Mouse (Mus musculus): Measurements from ENCODE around the gene Fads6. TPM values are rescaled to one million over a fixed set of nuclear protein-coding genes. Genes with fewer than 3 reads are reported as not detected.

Gene Fads6
- polyA plus RNA-seq, 2 experiments = 0.35 TPM; not detected in 1

DNA sequence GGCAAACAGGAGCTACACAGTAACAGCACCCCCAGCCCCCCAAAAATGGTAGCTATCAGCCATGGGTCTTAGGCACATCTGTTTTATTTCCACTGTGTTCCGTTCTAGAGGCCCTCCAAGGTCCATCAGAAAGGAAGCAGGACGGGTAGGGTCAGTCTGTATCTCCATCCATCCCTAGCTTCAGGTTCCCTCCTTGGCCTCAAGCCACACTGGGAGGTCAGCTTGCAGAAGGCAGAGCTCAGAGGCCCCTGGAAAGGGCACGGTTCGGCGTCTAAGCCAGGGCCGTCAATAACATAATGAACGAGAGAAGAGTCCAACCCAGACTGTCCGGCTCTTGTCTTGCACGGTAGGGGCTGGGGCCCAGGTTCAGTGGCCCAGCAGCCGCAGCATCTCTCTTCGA lies 29.5 kb downstream of the Fads6 start:
- WGBS = 84% methylated on average over 11 of the region's 11 CpGs
- DNase-seq (ENCODE audit: low spot score) = no peak
- peaks cover 17% of the 10 kb centered on the region for H3K36me3 ChIP-seq (ENCODE audit: control insufficient read depth, insufficient read depth, low read length)
- peaks cover 57% of the 10 kb centered on the region for H3K27me3 ChIP-seq (ENCODE audit: control insufficient read depth, insufficient read depth, low read length)
- H3K9me3 ChIP-seq (ENCODE audit: control insufficient read depth, low read length) = no peaks in the 10 kb centered on the region
- no peak for TF ChIP-seq POLR2A (IDR thresholded peaks at IDR 0.05; ENCODE audit: borderline replicate concordance, extremely low read depth, insufficient read depth, insufficient read length)
- no peak overlapping the region for H3K27ac ChIP-seq (replicated peaks; ENCODE audit: low read depth, low read length)
- H3K9ac ChIP-seq (ENCODE audit: low read depth, low read length, severe bottlenecking) = no peak overlapping the region
- H3K4me1 ChIP-seq (ENCODE audit: control insufficient read depth, insufficient read depth, low read length) = peaks cover 10% of the 10 kb centered on the region
- H3K4me2 ChIP-seq (replicated peaks; ENCODE audit: low read depth, low read length, severe bottlenecking) = no peak overlapping the region
- no peak for ATAC-seq (ENCODE audit: low FRiP score, low read depth)
- H3K4me3 ChIP-seq (replicated peaks; ENCODE audit: low read length) = no peak overlapping the region

GRCm38 (mm10) chr11:115267061-115267883 lies 30.2 kb downstream of the Fads6 start, which contains the start of gene Grin2c:
TSS of gene Grin2c (minus strand) at chr11:115267243.
- WGBS = 13% methylated on average over 12 of the region's 50 CpGs
- Histone ChIP-seq H3K4me1 (ENCODE audit: control insufficient read depth, insufficient read depth, low read length) (peaks cover 10% of the 10 kb centered on the region), H3K9me3 (ENCODE audit: control insufficient read depth, low read length) (no peaks in the 10 kb centered on the region), H3K4me3 (replicated peaks; ENCODE audit: low read length) (peak within 1 kb of the TSS; percentile 38), H3K27ac (replicated peaks; ENCODE audit: low read depth, low read length) (no peak within 1 kb of the TSS), H3K36me3 (ENCODE audit: control insufficient read depth, insufficient read depth, low read length) (peaks cover 17% of the 10 kb centered on the region), H3K4me2 (replicated peaks; ENCODE audit: low read depth, low read length, severe bottlenecking) (peak within 1 kb of the TSS; percentile 64), H3K9ac (ENCODE audit: low read depth, low read length, severe bottlenecking) (peak within 1 kb of the TSS; percentile 38; the same call in 1 of the 2 replicates), H3K27me3 (ENCODE audit: control insufficient read depth, insufficient read depth, low read length) (peaks cover 64% of the 10 kb centered on the region)
- ATAC-seq (ENCODE audit: low FRiP score, low read depth) = no peak
- no peak for TF ChIP-seq POLR2A (IDR thresholded peaks at IDR 0.05; ENCODE audit: borderline replicate concordance, extremely low read depth, insufficient read depth, insufficient read length)
- DNase-seq (ENCODE audit: low spot score) = no peak

- 1% methylated on average over 21 of the region's 22 CpGs for WGBS
- TF ChIP-seq POLR2A (IDR thresholded peaks at IDR 0.05; ENCODE audit: borderline replicate concordance, extremely low read depth, insufficient read depth, insufficient read length) = no peak
- Histone ChIP-seq H3K36me3 (ENCODE audit: control insufficient read depth, insufficient read depth, low read length) (peaks cover 11% of the 10 kb centered on the region), H3K27me3 (ENCODE audit: control insufficient read depth, insufficient read depth, low read length) (peaks cover 73% of the 10 kb centered on the region), H3K9me3 (ENCODE audit: control insufficient read depth, low read length) (no peaks in the 10 kb centered on the region), H3K4me3 (replicated peaks; ENCODE audit: low read length) (peak overlapping the region; percentile 38), H3K4me1 (ENCODE audit: control insufficient read depth, insufficient read depth, low read length) (peaks cover 10% of the 10 kb centered on the region), H3K27ac (replicated peaks; ENCODE audit: low read depth, low read length) (no peak overlapping the region), H3K4me2 (replicated peaks; ENCODE audit: low read depth, low read length, severe bottlenecking) (peak overlapping the region; percentile 64), H3K9ac (ENCODE audit: low read depth, low read length, severe bottlenecking) (0 out of 2 replicates have a peak overlapping the region, but pooled peaks have one; percentile 38)
- DNase-seq (ENCODE audit: low spot score) = no peak
- ATAC-seq (ENCODE audit: low FRiP score, low read depth) = no peak
These were observed 31.1 kb downstream of the Fads6 start for GRCm38 (mm10) chr11:115266400-115266778.

DNA sequence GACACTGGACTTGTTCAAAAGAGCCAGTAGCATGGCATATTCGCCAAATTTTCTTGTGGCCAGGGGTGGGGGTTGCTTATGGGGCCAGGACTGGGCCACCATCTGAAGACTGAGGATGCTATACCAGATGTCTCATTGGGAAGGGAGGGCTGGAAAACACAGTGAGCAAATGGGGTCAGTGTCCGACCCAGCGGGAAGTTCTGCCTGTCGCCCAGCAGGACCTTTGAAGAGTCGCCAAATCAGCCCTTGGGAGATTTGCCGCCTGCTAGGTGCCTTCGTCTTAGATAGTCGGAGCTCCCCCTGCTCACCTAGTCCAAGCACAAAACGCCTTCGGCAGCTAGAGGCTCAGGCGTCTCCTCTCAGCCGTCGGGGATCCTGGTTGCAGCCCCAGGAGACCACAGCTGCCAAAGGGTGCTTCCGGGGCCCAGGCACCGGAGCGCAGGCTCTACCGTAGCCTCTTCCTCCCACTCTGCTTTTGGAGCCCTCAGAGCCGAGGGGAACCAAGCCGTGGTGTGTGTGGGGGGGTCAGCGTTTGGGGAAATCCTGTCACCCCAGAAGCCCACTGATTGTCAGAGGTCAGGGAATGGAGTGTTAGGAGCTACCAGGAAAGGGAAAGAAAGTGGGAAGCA lies 31.6 kb downstream of the Fads6 start:
- WGBS = 5% methylated on average over 20 of the region's 20 CpGs
- peaks cover 10% of the 10 kb centered on the region for H3K4me1 ChIP-seq (ENCODE audit: control insufficient read depth, insufficient read depth, low read length)
- no peak overlapping the region for H3K9ac ChIP-seq (ENCODE audit: low read depth, low read length, severe bottlenecking)
- peaks cover 77% of the 10 kb centered on the region for H3K27me3 ChIP-seq (ENCODE audit: control insufficient read depth, insufficient read depth, low read length)
- no peak for TF ChIP-seq POLR2A (IDR thresholded peaks at IDR 0.05; ENCODE audit: borderline replicate concordance, extremely low read depth, insufficient read depth, insufficient read length)
- ATAC-seq (ENCODE audit: low FRiP score, low read depth) (no peak), DNase-seq (ENCODE audit: low spot score) (no peak)
- H3K9me3 ChIP-seq (ENCODE audit: control insufficient read depth, low read length) = no peaks in the 10 kb centered on the region
- peaks cover 11% of the 10 kb centered on the region for H3K36me3 ChIP-seq (ENCODE audit: control insufficient read depth, insufficient read depth, low read length)
- H3K27ac ChIP-seq (replicated peaks; ENCODE audit: low read depth, low read length) = no peak overlapping the region
- H3K4me3 ChIP-seq (replicated peaks; ENCODE audit: low read length) = 0 out of 2 replicates have a peak overlapping the region, but pooled peaks have one; percentile 38
- H3K4me2 ChIP-seq (replicated peaks; ENCODE audit: low read depth, low read length, severe bottlenecking) = no peak overlapping the region

DNA sequence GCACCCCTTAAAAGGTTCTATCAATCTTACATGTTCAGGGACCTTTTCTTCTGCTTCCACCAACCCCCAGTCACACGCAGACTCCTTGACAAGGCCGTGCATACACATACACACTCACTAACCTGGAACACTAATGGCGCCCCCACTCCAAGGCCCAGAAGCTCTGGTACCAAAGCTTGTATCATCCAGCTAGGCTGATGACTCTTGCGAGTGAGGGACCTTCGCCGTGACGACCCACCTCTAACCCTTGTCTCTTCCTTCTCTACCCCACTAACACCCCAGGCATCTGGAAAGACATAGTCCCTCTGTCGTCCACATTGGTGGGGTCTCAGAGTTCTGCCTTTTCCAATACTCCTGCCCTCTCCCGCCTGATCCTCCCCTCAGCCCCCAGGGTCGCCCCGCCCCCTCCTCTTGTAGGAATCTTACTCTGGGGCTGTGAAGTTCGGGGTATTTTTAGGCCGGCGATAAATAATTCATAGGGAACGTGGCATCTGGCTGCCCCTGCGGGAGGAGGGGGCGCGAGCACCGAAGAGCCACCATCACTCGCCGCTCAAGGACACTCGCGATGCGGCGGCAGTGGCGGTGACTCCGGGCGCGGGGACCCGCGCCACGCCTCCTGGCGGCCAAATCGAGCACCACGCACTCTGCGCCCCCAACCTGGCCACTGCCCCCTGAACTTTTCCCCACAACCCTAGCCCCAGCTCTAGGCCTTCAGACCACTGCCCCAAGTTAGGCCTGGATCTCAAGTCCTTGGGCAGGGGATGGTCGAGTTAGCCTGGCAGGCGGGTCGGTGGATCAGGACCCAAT lies 32.4 kb downstream of the Fads6 start:
- Histone ChIP-seq H3K4me1 (ENCODE audit: control insufficient read depth, insufficient read depth, low read length) (peaks cover 10% of the 10 kb centered on the region), H3K36me3 (ENCODE audit: control insufficient read depth, insufficient read depth, low read length) (peaks cover 11% of the 10 kb centered on the region), H3K27ac (replicated peaks; ENCODE audit: low read depth, low read length) (no peak overlapping the region), H3K9me3 (ENCODE audit: control insufficient read depth, low read length) (no peaks in the 10 kb centered on the region), H3K4me3 (replicated peaks; ENCODE audit: low read length) (peak overlapping the region; percentile 20), H3K9ac (ENCODE audit: low read depth, low read length, severe bottlenecking) (no peak overlapping the region), H3K4me2 (replicated peaks; ENCODE audit: low read depth, low read length, severe bottlenecking) (peak overlapping the region; percentile 31), H3K27me3 (ENCODE audit: control insufficient read depth, insufficient read depth, low read length) (peaks cover 85% of the 10 kb centered on the region)
- TF ChIP-seq POLR2A (IDR thresholded peaks at IDR 0.05; ENCODE audit: borderline replicate concordance, extremely low read depth, insufficient read depth, insufficient read length) = no peak
- no peak for DNase-seq (ENCODE audit: low spot score)
- ATAC-seq (ENCODE audit: low FRiP score, low read depth) = no peak
- 7% methylated on average over 39 of the region's 39 CpGs for WGBS

All from limb, embryonic 14.5 days (tissue).